Mouse (Mus musculus) lung, postnatal 0 days (tissue): Measurements from ENCODE around the gene Rilpl1.

Experiments used
- CTCF ChIP-seq: IDR thresholded peaks from 2 replicates; pipeline ENCODE4 v1.5.1; 2016; ENCODE audit warnings: antibody characterized with exemption, mild to moderate bottlenecking
- EP300 ChIP-seq: IDR thresholded peaks from 2 replicates; pipeline ENCODE4 v1.6.1; 2016; ENCODE audit warnings: antibody characterized with exemption, mild to moderate bottlenecking, control low read depth

DNA sequence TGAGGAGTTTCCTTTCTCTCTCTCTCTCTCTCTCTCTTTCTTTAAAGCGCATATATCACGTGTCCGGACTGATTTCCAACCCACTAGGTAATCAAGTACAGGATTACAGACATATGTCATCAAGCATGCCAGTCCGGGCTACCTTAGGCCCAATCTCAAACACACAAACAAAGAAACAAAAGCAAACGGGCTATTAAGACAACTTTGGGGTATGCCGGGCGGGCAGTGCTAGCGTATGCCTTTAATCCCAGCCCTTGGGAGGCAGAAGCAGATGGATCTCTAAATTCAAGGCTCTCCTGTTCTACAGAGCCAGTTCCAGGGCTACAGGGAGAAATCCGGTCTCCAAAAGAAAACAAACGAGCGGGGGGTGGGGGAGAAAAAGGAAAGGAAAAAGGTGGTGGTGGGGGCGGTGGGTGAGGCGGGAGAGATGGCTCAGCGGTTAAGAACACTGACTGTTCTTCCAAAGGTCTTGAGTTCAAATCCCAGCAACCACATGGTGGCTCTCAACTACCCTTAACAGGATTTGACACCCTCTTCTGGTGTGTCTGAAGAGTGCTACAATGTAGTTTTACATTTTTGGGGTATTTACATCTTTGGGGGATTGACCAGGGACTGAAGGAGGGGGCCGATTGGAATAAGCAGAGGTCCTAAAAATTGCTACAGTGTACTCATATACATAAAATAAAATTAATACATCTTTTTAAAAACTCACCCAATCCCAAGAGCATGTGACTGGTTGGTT is 47.4 kb downstream of the Rilpl1 start:
- peak; percentile 31 for TF ChIP-seq CTCF
- TF ChIP-seq EP300: no peak
